Mouse (Mus musculus): Measurements from ENCODE around the gene Fgf11.

- no peak for TF ChIP-seq CTCF (IDR thresholded peaks at IDR 0.05; ENCODE audit: extremely low read depth, insufficient read depth, insufficient read length, insufficient replicate concordance)
- TF ChIP-seq POLR2A (IDR thresholded peaks at IDR 0.05; ENCODE audit: low read depth, low read length), result no peak
Observed at GRCm38 (mm10) chr11:69804972-69805909, 3.6 kb upstream of the Fgf11 start, which contains the start of gene Tmem102.

Measured in spleen, adult 2 months (tissue).